Mouse (Mus musculus): ENCODE measurements around the gene Mlec. TPM values are rescaled to one million over a fixed set of nuclear protein-coding genes. Genes with fewer than 3 reads are reported as not detected.
A peak's percentile ranks its signal among the peaks of the same experiment; 100 is the strongest.

Gene Mlec
- polyA plus RNA-seq, 1 experiment = 112 TPM

DNA sequence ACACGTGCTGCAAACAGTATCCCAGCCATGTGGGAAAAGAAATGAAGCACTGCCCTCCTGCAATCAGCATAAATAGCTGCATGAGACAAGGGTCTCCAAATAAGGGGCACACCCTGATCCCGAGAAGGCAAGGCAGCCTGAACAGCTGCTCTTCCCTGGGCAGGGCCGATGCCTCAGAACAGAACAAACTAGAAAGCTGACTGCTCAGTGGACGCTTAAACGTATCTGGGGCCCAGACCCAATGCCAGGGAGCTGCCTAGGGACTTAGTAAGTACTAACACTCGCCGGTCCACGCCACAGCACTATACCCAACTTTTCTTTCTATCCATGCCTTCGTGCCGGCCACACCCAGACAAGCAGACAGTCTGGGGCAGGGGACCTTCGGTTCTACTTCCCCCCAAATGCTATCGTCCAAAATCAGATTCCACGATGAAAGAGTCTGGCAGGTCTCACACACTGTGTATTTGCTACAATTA, 2.8 kb downstream of the Mlec start:
- TF ChIP-seq SRF (IDR thresholded peaks at IDR 0.05; ENCODE audit: control insufficient read depth, insufficient read length, low read depth) (peak; percentile 88), TCF12 (IDR thresholded peaks at IDR 0.05; ENCODE audit: insufficient read depth, poor library complexity, severe bottlenecking) (peak; percentile 3), USF1 (IDR thresholded peaks at IDR 0.05; ENCODE audit: low read depth) (peak; percentile 32), MYOG (IDR thresholded peaks at IDR 0.05; ENCODE audit: control insufficient read depth in 1 of 3, insufficient read depth in 1 of 3, insufficient read length in 2 of 3, low read depth in 2 of 3) (peak; percentile 79 to 95 (median 91)), POLR2AphosphoS2 (IDR thresholded peaks at IDR 0.05; ENCODE audit: insufficient read length, low read depth) (peak; percentile 47), E2F4 (IDR thresholded peaks at IDR 0.05; ENCODE audit: insufficient read depth) (no peak), MAX (IDR thresholded peaks at IDR 0.05; ENCODE audit: low read depth) (no peak), POLR2A (IDR thresholded peaks at IDR 0.05; ENCODE audit: insufficient read length, low read depth) (peak; percentile 65), TCF3 (IDR thresholded peaks at IDR 0.05; ENCODE audit: insufficient read length, low read depth) (no peak), MYOD1 (IDR thresholded peaks at IDR 0.05; ENCODE audit: control insufficient read depth in 1 of 3, insufficient read length in 2 of 3, low read depth in 2 of 3) (peak in 2 of 3 experiments; percentile 84 to 91)
- H3K4me3 ChIP-seq = peak overlapping the region; percentile 83
- H3K4me2 ChIP-seq (ENCODE audit: low read depth) = peak overlapping the region; percentile 92
- peaks cover 7% of the 10 kb centered on the region for H3K36me3 ChIP-seq (ENCODE audit: control insufficient read depth, insufficient read depth)
- H3ac ChIP-seq (ENCODE audit: control insufficient read depth, insufficient read length) = no peak overlapping the region
- peaks cover 58% of the 10 kb centered on the region for H3K79me2 ChIP-seq (ENCODE audit: control insufficient read depth, insufficient read depth)
- no peaks in the 10 kb centered on the region for H3K27me3 ChIP-seq (ENCODE audit: control insufficient read depth, insufficient read depth, insufficient read length)

DNA sequence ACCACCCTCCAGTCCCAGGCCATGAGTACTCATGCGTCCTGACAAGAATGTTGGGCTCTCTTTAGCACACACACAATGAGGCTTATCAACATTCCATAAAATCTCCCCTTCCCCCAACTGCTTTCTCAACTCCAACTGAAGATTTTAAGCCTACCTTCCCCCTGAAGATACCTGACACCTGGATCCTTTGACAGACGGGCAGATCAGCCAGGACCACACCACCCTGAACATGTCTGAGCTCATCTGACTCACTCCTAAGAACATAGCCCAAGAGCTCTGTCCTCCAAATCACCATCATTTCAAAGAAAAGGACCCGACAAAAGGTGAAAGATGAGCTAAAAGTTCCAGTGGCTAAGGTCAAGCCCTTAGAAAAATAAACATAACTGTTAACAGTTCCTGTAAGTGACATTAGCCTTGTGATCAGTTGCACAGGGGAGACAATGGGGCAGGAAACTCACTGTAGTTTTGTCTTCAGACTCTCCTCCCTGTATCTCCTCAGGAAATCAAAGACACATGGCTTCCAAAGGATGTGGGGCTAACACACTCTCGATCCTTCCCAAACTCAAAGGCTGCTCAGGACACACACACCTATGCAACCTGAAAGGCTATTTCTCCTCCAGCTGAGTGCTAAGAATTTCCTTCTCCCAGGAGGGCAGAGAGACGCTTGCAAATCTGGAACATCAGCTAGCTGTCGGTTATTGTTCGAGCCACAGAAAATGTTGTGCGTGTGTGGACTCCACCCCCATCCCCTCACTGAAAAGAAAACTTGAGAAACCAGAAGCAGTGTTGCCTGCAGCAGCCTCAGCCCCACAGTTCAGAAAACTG, 5.6 kb downstream of the Mlec start:
- TF ChIP-seq POLR2A (IDR thresholded peaks at IDR 0.05; ENCODE audit: insufficient read length, low read depth) (no peak), MAX (IDR thresholded peaks at IDR 0.05; ENCODE audit: low read depth) (no peak), TCF12 (IDR thresholded peaks at IDR 0.05; ENCODE audit: insufficient read depth, poor library complexity, severe bottlenecking) (no peak), POLR2AphosphoS2 (IDR thresholded peaks at IDR 0.05; ENCODE audit: insufficient read length, low read depth) (no peak), USF1 (IDR thresholded peaks at IDR 0.05; ENCODE audit: low read depth) (no peak)
- no peaks in the 10 kb centered on the region for H3K27me3 ChIP-seq (ENCODE audit: control insufficient read depth, insufficient read depth, insufficient read length)
- H3ac ChIP-seq (ENCODE audit: control insufficient read depth, insufficient read length) = no peak overlapping the region
- no peak overlapping the region for H3K4me2 ChIP-seq (ENCODE audit: low read depth)
- H3K36me3 ChIP-seq (ENCODE audit: control insufficient read depth, insufficient read depth) = peaks cover 30% of the 10 kb centered on the region
- no peak overlapping the region for H3K4me3 ChIP-seq
- peaks cover 55% of the 10 kb centered on the region for H3K79me2 ChIP-seq (ENCODE audit: control insufficient read depth, insufficient read depth)

DNA sequence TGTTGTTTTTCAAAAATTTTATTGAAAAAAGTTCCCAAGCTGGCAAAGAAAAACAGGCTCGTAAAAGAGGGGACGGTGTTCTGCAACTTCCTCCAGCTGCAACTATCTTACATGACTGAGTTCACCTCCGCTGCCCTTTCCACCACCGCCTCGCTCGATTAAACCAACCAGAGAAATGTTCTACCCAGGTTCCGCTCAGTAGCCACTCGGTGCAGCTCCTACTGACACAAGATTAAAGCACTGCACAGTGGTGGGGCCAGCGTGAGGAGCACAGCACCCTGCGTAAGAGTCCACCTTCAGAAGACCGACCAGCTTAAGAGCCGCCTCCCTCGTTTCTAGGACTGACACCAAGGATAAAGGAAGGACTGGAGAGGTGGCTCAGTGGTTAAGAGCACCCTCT, 6.5 kb downstream of the Mlec start:
- TF ChIP-seq TCF12 (IDR thresholded peaks at IDR 0.05; ENCODE audit: insufficient read depth, poor library complexity, severe bottlenecking) = no peak
- TF ChIP-seq USF1 (IDR thresholded peaks at IDR 0.05; ENCODE audit: low read depth) = no peak
- TF ChIP-seq POLR2AphosphoS2 (IDR thresholded peaks at IDR 0.05; ENCODE audit: insufficient read length, low read depth) = no peak
- TF ChIP-seq POLR2A (IDR thresholded peaks at IDR 0.05; ENCODE audit: insufficient read length, low read depth) = no peak
- no peak for TF ChIP-seq E2F4 (IDR thresholded peaks at IDR 0.05; ENCODE audit: insufficient read depth)
- no peak for TF ChIP-seq MAX (IDR thresholded peaks at IDR 0.05; ENCODE audit: low read depth)
- TF ChIP-seq CEBPB (IDR thresholded peaks at IDR 0.05; ENCODE audit: insufficient read depth, poor library complexity, severe bottlenecking) = no peak
- TF ChIP-seq MYOD1 (IDR thresholded peaks at IDR 0.05; ENCODE audit: control insufficient read depth in 1 of 3, insufficient read length in 2 of 3, low read depth in 2 of 3) = no peak
- TF ChIP-seq REST (IDR thresholded peaks at IDR 0.05; ENCODE audit: insufficient read depth, insufficient read length) = no peak
- TF ChIP-seq TCF3 (IDR thresholded peaks at IDR 0.05; ENCODE audit: insufficient read length, low read depth) = no peak
- TF ChIP-seq MYOG (IDR thresholded peaks at IDR 0.05; ENCODE audit: control insufficient read depth in 1 of 3, insufficient read depth in 1 of 3, insufficient read length in 2 of 3, low read depth in 2 of 3) = no peak
- no peak for TF ChIP-seq SRF (IDR thresholded peaks at IDR 0.05; ENCODE audit: control insufficient read depth, insufficient read length, low read depth)
- Histone ChIP-seq H3ac (ENCODE audit: control insufficient read depth, insufficient read length) (no peak overlapping the region), H3K79me2 (ENCODE audit: control insufficient read depth, insufficient read depth) (peaks cover 46% of the 10 kb centered on the region)

DNA sequence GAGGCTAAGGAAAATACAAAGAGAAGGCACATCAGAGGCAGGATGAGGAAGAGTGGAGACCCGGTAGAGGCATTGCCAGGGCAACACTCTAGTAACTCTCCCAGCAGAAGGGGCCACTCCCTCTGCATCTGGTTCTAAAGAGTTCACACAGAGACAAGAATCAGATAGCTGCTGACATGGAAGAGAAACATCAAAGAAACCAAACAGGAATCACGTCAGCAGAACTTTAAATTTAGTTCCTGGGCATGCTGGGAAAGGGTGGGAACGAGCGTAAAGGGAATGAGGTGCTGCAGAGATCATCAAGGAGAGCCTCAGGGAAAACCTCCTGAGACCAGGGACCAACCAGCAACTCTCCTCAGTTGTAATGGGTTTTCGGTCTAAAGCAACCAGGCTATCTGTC, 7.0 kb downstream of the Mlec start:
- H3K4me3 ChIP-seq = no peak overlapping the region
- peaks cover 41% of the 10 kb centered on the region for H3K79me2 ChIP-seq (ENCODE audit: control insufficient read depth, insufficient read depth)
- no peak overlapping the region for H3ac ChIP-seq (ENCODE audit: control insufficient read depth, insufficient read length)

More for the DNA sequence above, 6.5 kb downstream of the Mlec start:
- peaks cover 35% of the 10 kb centered on the region for H3K36me3 ChIP-seq (ENCODE audit: control insufficient read depth, insufficient read depth)
- no peak overlapping the region for H3K4me3 ChIP-seq
- no peaks in the 10 kb centered on the region for H3K27me3 ChIP-seq (ENCODE audit: control insufficient read depth, insufficient read depth, insufficient read length)
- no peak overlapping the region for H3K4me2 ChIP-seq (ENCODE audit: low read depth)

More for the DNA sequence above, 7.0 kb downstream of the Mlec start:
- Histone ChIP-seq H3K4me2 (ENCODE audit: low read depth) (no peak overlapping the region), H3K36me3 (ENCODE audit: control insufficient read depth, insufficient read depth) (peaks cover 35% of the 10 kb centered on the region), H3K27me3 (ENCODE audit: control insufficient read depth, insufficient read depth, insufficient read length) (no peaks in the 10 kb centered on the region)
- TF ChIP-seq CEBPB (IDR thresholded peaks at IDR 0.05; ENCODE audit: insufficient read depth, poor library complexity, severe bottlenecking) (no peak), TCF12 (IDR thresholded peaks at IDR 0.05; ENCODE audit: insufficient read depth, poor library complexity, severe bottlenecking) (no peak), MYOD1 (IDR thresholded peaks at IDR 0.05; ENCODE audit: control insufficient read depth in 1 of 3, insufficient read length in 2 of 3, low read depth in 2 of 3) (no peak), E2F4 (IDR thresholded peaks at IDR 0.05; ENCODE audit: insufficient read depth) (no peak), POLR2A (IDR thresholded peaks at IDR 0.05; ENCODE audit: insufficient read length, low read depth) (no peak), POLR2AphosphoS2 (IDR thresholded peaks at IDR 0.05; ENCODE audit: insufficient read length, low read depth) (no peak), REST (IDR thresholded peaks at IDR 0.05; ENCODE audit: insufficient read depth, insufficient read length) (no peak), MYOG (IDR thresholded peaks at IDR 0.05; ENCODE audit: control insufficient read depth in 1 of 3, insufficient read depth in 1 of 3, insufficient read length in 2 of 3, low read depth in 2 of 3) (no peak), USF1 (IDR thresholded peaks at IDR 0.05; ENCODE audit: low read depth) (no peak), TCF3 (IDR thresholded peaks at IDR 0.05; ENCODE audit: insufficient read length, low read depth) (no peak), MAX (IDR thresholded peaks at IDR 0.05; ENCODE audit: low read depth) (no peak), SRF (IDR thresholded peaks at IDR 0.05; ENCODE audit: control insufficient read depth, insufficient read length, low read depth) (no peak)

Data from myocyte (in vitro differentiated cells).